Mouse (Mus musculus) inflammation-experienced regulatory T-cells, adult 6 months (primary cell): ENCODE measurements at regions not wholly inside any gene's neighbourhood (a gene's known extent, or its start where the extent isn't known, plus 50 kb on each side); places are given as distances from the start of the nearest gene placed in this dataset.

Source experiments
- ATAC-seq: one replicate; pipeline ENCODE4 v1.8.0; 2017

DNA sequence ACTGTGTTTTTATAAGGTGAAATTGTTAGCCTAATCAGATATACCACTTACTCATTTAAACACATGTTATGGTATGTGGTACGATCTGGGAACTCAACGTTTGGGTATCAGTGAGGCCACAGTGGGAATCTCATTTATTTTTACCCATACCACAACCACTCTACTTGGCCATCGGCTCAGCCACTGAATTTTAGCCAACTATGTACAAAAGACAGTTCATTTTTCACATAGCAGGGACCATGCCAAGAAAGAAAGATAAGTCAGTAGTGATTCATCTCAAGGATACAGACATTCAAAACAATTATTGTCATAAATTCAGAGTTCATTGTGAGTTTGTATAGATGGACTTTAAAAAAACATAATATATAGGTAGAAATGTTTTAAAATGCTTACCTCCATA, 634.7 kb upstream of the Adgrl2 start:
- ATAC-seq = no peak

- peak; percentile 25 for ATAC-seq
Measured at GRCm38 (mm10) chr3:149623851-149624532, 633.6 kb upstream of the Adgrl2 start.

DNA sequence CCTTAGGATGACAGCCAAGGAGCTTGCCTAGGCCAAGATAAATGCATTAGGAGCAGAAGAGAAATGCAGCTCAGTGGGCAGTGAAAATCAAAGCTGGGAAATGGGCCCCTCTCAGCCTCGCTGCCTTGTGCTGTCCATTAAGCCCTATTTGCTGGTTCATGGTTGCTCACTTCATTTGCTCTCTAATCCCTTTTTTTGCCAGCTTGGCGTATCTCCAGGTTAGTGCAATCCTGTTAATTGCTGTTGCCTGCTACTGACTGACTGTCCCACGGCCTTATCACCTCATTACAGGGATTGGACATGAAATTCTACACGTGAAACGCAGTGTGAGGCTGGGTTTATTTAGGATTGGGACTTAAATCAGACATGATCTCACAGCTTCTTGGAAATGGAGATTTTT, 613.5 kb upstream of the Adgrl2 start:
- no peak for ATAC-seq

- ATAC-seq = no peak
Measured at GRCm38 (mm10) chr3:149601276-149601675, 610.9 kb upstream of the Adgrl2 start.

DNA sequence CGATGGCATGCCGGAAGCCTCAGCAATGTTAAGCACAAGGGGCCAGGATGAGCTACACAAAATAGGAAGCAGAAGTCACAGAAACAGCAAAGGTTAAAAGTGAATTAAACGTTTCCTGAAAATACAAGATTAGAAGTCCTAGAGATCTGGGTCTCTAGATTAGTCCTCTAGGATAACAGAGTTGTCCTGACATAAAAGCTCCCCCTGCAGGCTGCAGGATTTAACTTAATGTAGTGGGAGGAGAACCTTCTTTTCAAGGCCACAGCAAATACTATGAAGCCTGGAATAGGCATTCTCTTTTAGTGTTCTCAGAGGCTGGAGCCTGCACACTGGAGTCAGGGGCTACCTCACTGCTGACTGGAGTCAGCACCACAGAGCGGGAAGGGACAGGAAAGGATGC, 604.1 kb upstream of the Adgrl2 start:
- ATAC-seq = no peak

- no peak for ATAC-seq
Measured at GRCm38 (mm10) chr3:149585769-149586168, 595.4 kb upstream of the Adgrl2 start.

DNA sequence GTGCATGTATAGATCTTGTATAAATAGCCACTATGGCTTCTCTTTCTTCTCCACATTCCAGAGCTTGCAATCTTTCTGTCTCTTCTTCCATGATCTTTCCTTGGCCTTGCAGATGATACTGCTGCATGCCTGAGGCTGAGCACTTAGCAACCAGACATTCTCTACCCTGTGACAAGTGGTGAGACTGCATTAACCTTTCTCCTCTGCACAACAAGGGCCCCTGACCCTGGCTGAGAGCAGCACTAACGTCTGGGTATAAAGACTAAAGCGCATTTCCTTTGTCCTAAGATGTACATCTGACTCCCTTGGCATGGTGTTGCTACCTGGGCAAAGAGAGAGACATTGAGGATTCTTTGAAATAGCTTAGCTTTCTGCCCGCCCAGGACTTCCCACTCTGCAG, 590.8 kb upstream of the Adgrl2 start:
- ATAC-seq = no peak

DNA sequence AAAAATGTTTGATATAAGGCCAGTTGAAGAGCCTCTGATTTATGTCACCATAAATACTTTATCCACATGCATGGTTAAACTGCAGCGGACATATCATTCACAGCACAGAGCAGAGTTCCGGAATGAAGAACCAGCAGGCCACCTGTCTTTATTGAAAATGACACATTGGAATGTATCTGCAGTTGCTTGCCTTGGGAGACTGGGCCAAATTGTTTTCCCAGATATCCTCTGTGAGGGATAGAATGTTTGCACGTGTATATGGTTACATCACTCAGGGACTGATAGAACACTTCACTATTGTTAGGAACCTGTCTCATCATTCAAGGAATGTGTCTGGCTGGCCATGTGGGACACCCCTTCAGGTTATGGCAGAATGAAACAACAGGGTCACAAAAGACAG, 585.3 kb upstream of the Adgrl2 start:
- no peak for ATAC-seq

DNA sequence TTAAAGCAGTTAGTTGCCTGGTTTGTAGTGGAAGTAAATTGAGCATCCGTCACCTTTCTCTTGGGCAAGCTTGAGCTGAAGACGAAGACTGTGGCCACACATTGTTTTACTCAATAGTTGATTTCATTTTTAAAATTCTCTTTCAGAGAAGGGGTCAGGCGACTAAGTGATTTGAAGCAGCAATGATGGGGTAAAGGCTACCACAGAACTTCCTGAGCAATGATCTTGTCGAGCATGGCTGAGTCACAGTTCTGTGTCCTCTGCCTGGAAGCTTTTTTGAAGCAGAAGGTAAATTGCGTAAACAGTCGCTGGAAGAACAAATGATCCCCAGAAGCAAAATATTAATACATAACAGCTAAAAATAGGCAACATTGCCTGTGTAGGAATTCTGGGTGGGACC, 576.5 kb upstream of the Adgrl2 start:
- no peak for ATAC-seq

GRCm38 (mm10) chr3:149550231-149550951, 560.0 kb upstream of the Adgrl2 start:
- ATAC-seq = no peak

- no peak for ATAC-seq
Measured at GRCm38 (mm10) chr3:149547045-149547444, 556.7 kb upstream of the Adgrl2 start.

DNA sequence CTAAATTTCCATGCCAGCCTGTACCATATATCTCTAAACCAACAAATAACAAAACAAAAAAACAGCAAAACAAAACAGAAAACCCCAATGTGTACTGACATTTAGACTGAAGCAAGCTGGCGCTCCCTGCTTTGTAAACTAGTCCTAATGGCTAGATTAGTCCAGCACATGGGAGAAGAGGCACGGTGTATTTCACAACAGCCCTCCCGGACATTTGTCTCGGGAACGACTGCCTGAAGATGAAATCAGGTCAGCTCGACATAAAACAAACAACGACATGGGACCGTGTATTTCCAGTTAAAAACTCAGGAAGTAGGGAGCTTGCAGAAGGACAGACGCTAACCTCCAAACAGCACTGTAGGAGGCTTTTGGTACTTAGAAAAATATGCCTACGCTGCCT, 555.9 kb upstream of the Adgrl2 start:
- ATAC-seq = no peak

DNA sequence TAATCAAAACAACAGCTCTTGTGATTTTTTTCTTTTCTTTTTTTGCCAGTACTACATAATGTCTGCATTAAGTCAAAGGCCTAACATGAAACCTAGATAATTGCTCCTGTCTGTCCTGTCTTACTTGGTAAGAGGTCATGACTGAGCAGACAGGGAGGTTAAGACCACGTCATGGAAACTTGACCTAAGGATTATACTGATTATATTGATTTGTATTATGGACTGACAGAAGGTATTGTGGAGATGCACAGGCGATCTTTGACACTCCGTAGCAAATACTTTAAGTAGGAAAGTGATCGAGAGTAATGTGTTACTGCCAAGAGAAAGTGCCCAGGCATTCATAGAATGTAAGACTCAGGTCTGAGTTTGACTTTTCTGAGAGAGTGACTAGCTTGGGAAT, 543.8 kb upstream of the Adgrl2 start:
- no peak for ATAC-seq

- no peak for ATAC-seq
Measured at GRCm38 (mm10) chr3:149530026-149530607, 539.8 kb upstream of the Adgrl2 start.

GRCm38 (mm10) chr3:149526509-149526908, 536.2 kb upstream of the Adgrl2 start:
- no peak for ATAC-seq

DNA sequence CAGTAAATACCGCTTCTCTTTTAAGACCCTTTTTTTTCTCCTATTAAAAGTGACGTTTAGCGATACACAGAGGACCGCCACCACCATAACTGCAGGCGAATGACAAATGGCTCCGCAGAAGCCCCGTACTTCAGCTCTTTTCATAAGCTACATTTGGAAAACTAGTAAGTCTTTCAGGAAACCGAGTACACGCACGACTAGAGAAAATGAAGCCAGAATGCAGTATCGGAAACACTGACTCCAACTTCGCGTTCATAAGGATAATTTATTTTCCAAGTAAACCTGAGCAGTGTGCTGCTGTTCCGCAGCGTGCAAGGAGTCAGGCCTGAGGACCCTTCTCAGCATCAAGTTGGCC, 529.2 kb upstream of the Adgrl2 start:
- ATAC-seq = no peak

DNA sequence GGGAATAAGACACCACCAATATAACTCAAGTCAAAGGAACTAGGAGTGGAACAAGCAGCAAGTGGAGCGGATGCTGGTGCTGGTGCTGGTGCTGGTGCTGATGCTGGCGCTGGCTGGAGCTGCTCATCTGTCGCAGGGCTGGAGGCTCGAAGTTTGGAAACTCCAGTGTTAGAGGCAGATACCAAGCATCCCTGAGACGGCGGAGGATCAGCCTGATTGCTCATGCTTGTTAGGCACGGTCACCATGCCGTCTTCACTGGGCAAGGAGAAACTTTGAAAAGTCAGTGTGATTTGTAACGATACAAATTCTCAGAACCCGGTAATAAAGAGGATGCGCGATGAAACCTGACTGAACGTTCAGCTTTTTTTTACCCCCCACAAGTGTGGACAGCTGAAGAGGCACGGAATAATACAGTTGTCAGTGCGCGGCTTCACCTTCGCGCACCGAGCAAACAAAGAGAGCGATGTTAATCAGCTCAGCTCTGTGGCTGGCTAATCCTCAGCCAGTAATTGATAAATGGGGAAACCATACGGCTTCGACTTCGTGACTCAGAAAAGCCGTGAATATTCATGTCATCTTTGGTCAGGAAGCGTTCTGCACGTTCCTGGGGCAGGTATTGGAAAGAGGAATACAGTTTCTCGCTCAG, 528.7 kb upstream of the Adgrl2 start:
- no peak for ATAC-seq

DNA sequence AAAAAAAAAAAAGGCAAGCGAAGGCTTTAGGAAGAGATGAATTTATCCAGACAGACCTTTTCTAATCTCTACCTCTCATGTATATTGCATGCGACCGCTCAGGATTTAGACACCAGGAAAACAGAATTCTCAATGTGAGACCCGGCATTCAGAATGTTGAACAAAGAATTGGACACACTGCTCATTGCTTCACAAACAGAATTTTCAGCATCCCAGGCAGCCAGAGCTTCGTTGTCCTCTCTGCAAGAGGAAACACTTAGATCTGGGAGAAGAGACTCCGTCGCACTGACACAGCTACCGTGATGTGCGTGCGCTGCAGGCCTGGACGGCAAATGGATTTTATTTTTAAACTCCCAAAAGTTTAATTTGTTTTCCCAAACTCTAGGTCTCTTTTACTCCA, 527.2 kb upstream of the Adgrl2 start:
- ATAC-seq = no peak

DNA sequence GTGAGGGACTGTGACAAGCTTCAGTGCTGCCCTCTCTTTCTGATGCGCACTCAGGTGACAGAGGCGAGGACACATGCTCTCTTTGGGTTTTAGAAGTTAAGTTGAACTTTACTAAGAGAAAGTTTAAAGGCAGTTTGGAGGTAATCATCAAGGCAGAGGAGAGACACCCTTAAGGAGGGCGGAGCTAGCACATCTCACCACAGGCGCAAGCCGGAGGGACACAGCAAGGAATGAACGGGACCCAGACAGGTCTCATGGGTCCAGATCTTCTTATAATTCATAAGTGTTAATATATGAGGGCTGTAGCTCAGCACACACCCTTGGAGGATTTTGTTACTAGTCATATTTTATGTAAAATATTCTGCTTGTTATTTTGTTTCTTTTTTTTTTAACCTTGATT, 518.8 kb upstream of the Adgrl2 start:
- ATAC-seq = no peak

DNA sequence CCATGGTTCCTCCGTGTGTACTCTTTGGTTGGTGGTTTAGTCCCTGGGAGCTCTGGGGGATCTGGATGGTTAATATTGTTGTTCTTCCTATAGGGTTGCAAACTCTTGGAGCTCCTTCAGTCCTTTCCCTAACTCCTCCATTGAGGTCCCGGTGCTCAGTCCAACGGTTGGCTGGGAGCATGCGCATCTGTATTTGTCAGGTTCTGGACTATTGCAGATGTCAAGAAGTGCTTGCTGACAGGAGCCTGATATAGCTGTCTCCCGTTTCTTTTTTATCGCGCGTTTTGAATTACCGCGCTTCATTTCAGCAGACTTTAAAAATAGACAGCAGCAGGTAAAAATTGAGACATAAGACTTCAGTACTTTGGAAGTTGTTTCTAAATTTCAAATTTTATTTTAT, 518.3 kb upstream of the Adgrl2 start:
- no peak for ATAC-seq

- no peak for ATAC-seq
Measured at GRCm38 (mm10) chr3:149505692-149506091, 515.3 kb upstream of the Adgrl2 start.

DNA sequence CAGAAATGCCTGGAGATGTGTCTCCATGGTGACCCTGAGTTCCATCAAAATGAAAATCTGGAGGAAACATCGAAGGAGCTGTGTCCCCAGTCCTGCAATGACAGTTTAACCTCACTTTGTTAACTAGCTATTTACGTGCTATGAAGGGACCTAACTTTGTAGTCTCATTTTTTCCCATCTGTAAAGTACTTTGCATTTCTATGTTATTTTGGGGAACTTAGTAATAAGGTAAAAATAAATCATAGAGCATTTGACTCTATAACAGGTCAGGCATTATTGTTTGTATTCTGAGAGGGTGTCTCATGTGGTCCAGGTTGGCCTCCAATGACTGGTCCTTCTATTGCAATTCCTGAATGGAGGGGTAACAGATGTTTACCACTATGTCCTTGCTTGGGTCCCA, 513.6 kb upstream of the Adgrl2 start:
- ATAC-seq = no peak

- no peak for ATAC-seq
Measured at GRCm38 (mm10) chr3:149500130-149500529, 509.8 kb upstream of the Adgrl2 start.

- no peak for ATAC-seq
Measured at GRCm38 (mm10) chr3:149498765-149499164, 508.4 kb upstream of the Adgrl2 start.
